Mouse (Mus musculus) G1E (cell line): ENCODE measurements around the gene Crybb2. TPM values are rescaled to one million over a fixed set of nuclear protein-coding genes. Genes with fewer than 3 reads are reported as not detected.

Experiments used
- ATAC-seq: 2 replicates; pipeline ENCODE4 v1.8.0; 2016; ENCODE audit warnings: mild to moderate bottlenecking; ENCODE audit not compliant: insufficient number of reproducible peaks, poor library complexity, low FRiP score, severe bottlenecking; ENCODE audit errors: extremely low read depth
- DNase-seq: peaks from one replicate; pipeline ENCODE4 v3.0.0; 2012; ENCODE audit warnings: low spot score
- H3K27me3 ChIP-seq: 2 replicates; pipeline ENCODE4 v1.6.1; 2012; ENCODE audit warnings: mild to moderate bottlenecking, low read length, inconsistent platforms; ENCODE audit not compliant: insufficient read depth
- H3K36me3 ChIP-seq: replicated peaks from 2 replicates; pipeline ENCODE3; 2012; ENCODE audit warnings: mild to moderate bottlenecking, inconsistent platforms
- H3K4me1 ChIP-seq: 2 replicates; pipeline ENCODE4 v1.6.1; 2012; ENCODE audit warnings: low read depth, low read length, inconsistent platforms, mixed read lengths; ENCODE audit not compliant: insufficient read depth
- H3K4me3 ChIP-seq: 2 replicates; pipeline ENCODE4 v1.5.1; 2012; ENCODE audit warnings: low read depth, mild to moderate bottlenecking, inconsistent platforms, low read length, moderate library complexity, mixed read lengths
- H3K9me3 ChIP-seq: replicated peaks from 2 replicates; pipeline ENCODE4 v1.6.1; 2012; ENCODE audit warnings: inconsistent platforms
- CTCF ChIP-seq: IDR thresholded peaks from 2 replicates; pipeline ENCODE4 v1.5.1; 2012; ENCODE audit warnings: low read depth, low read length, inconsistent platforms, mixed read lengths
- GATA1 ChIP-seq: IDR thresholded peaks from 2 replicates; pipeline ENCODE4 v1.6.1; 2012; ENCODE audit warnings: borderline replicate concordance, low read length, inconsistent platforms, mixed read lengths
- GATA2 ChIP-seq: IDR thresholded peaks from 2 replicates; pipeline ENCODE4 v1.6.1; 2012; ENCODE audit warnings: low read depth, low read length, inconsistent platforms, borderline replicate concordance
- POLR2AphosphoS5 ChIP-seq: IDR thresholded peaks from 2 replicates; pipeline ENCODE4 v1.6.1; 2012; ENCODE audit warnings: low read depth, low read length, inconsistent platforms; ENCODE audit not compliant: insufficient replicate concordance
- TAL1 ChIP-seq: conservative IDR thresholded peaks from 2 replicates; pipeline ENCODE4 v1.6.1; 2012; ENCODE audit warnings: low read depth, low read length, inconsistent platforms, mixed read lengths
- polyA plus RNA-seq: library from polyadenylated mRNA; stranded (reverse); fragments of >175 nt; gene quantifications from 2 replicates; pipeline ENCODE4 v1.2.3, GENCODE M21; 2012
- total RNA-seq, 2 experiments: library from RNA; stranded (forward) in 1 of 2; stranded (reverse) in 1 of 2; fragments of 200-1000 nt in 1 of 2; fragments of >200 nt in 1 of 2; fragmentation: Nextera tagmentation in 1 of 2; gene quantifications; 2 replicates each; pipeline ENCODE4 v1.2.3; 2014 to 2017

Crybb2 gene
- total and polyA plus RNA-seq, 3 experiments: not detected

DNA sequence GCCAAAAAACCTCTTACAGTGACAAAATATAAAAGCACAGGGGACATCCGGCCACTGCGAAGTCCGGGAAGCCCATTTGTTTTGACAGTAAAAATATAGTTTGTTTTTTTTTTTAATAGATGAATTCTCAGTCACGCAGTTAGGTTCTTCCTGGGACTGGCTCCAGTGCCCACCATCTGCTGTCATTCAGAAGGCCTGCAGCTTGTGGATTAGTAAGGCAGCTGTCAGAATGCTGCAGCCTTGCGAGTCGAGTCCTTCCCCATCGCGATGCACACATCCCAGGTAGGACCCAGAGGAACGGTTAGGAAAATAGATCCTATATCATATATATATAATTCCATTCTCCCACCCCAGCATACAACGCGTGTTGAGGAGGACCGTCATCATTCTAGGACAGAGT is 16.5 kb upstream of the Crybb2 start:
- no peaks in the 10 kb centered on the region for H3K36me3 ChIP-seq
- ATAC-seq (no peak), DNase-seq (no peak)
- no peak overlapping the region for H3K4me3 ChIP-seq
- TF ChIP-seq GATA1 (no peak), GATA2 (no peak), POLR2AphosphoS5 (no peak), CTCF (no peak), TAL1 (no peak)
- H3K9me3 ChIP-seq: peaks cover 91% of the 10 kb centered on the region
- no peaks in the 10 kb centered on the region for H3K4me1 ChIP-seq
- H3K27me3 ChIP-seq: no peaks in the 10 kb centered on the region

DNA sequence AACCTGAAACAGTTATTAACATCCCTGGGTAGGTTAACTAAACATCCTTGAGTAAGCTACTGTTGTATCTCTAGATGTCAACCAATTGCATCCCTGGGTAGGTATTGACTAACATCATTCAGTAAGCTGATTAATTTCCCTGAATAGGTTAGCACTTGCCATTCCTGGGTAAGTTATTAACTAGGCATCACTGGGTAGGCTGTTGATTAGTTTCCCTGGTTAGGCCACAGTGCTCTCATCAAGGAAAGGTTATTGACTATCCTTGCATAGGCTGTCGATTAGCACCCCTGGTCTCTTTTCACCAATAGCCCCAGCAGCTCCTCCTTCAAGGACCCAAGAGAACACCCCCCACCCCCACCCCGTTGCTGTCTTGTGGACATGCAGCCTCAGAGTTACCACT is 16.0 kb upstream of the Crybb2 start:
- Histone ChIP-seq H3K27me3 (no peaks in the 10 kb centered on the region), H3K4me1 (no peaks in the 10 kb centered on the region), H3K9me3 (peaks cover 91% of the 10 kb centered on the region), H3K4me3 (no peak overlapping the region), H3K36me3 (no peaks in the 10 kb centered on the region)
- TF ChIP-seq GATA1 (no peak), GATA2 (no peak), TAL1 (no peak), POLR2AphosphoS5 (no peak), CTCF (no peak)
- ATAC-seq (no peak), DNase-seq (no peak)

DNA sequence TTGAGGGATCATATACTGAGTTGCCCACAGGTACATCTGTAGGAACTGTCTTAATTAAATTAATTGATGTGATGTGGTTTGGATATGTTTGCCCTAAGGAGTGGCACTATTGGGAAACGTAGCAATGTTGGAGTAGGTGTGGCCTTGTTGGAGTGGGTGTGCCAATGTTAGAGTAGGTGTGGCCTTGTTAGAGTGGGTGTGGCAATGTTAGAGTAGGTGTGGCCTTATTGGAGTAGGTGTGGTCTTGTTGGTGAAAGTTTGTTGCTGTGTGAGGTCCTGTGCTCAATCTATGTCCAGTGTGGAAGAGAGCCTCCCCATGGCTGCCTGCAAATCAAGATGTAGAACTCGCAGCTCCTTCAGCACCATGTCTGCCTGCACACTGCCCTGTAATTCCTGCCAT is 14.4 kb upstream of the Crybb2 start:
- H3K4me1 ChIP-seq: no peaks in the 10 kb centered on the region
- no peak overlapping the region for H3K4me3 ChIP-seq
- no peaks in the 10 kb centered on the region for H3K36me3 ChIP-seq
- no peaks in the 10 kb centered on the region for H3K27me3 ChIP-seq
- TF ChIP-seq GATA2: no peak
- no peak for TF ChIP-seq CTCF
- TF ChIP-seq GATA1: no peak
- no peak for TF ChIP-seq POLR2AphosphoS5
- no peak for TF ChIP-seq TAL1
- no peak for DNase-seq
- H3K9me3 ChIP-seq: peaks cover 91% of the 10 kb centered on the region
- no peak for ATAC-seq

DNA sequence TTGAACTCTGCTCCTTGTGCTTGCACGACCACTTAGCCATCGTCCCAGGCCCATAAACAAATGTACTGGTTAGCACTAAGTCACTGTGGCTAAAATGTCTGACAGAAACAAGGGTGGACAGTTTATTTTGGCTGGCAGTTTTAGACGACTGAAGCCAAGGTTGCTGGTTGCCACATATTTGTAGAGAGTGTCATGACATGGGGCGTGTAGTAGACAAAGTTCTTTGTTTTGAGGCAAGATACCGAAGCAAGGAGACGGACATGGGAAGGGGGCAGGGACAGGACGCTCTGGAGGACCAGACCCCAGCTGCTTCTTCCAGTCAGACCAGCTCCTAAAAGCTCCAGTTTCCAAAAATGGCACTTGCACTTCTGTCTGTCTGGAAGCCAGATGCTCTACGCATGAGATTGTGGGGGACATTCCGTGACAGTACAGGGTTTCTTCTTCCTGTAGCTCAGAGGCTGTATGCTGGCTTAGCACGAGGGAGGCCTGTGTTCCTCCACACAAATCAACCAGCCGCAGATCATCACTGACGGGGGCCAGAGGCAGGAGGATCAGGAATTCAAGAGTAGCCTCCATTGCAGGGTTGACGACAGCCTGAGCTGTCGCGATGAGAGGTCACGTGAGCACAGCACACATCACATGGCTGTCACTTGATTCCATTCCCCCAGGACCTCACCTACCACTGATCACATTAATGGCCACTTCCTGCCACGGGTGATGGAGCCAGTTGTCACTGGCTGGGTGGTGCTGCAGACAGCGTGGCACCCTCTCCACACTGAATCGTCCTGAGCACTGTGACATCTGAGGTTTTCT is 12.6 kb upstream of the Crybb2 start:
- TF ChIP-seq TAL1 (no peak), GATA2 (no peak), POLR2AphosphoS5 (no peak), CTCF (no peak), GATA1 (no peak)
- ATAC-seq (no peak), DNase-seq (no peak)
- H3K4me1 ChIP-seq: no peaks in the 10 kb centered on the region
- H3K27me3 ChIP-seq: no peaks in the 10 kb centered on the region
- no peaks in the 10 kb centered on the region for H3K36me3 ChIP-seq
- peaks cover 91% of the 10 kb centered on the region for H3K9me3 ChIP-seq
- H3K4me3 ChIP-seq: no peak overlapping the region

DNA sequence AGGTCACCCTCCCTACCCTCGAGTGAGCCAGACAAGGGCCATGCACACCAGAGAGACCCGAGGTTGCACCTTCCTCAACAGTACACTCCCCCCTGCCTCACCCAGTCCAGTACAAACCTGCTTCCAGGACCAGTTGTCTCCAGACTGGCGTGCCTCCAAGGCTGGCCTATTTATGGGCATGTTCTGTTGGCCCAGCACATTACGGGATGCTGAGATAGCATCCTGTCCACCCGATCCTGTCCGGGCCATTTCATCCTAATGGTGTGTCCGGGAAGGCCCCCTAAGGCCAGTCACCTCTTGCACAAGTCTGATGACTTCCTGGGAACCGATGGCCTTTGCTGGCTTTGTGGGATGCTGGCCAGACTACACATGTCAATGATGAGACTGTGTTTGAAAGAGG is 11.5 kb upstream of the Crybb2 start, which contains the start of gene Crybb3:
Crybb3 (minus strand) TSS at position 146 of the 400 bp plus-strand sequence.
- no peak for ATAC-seq
- peaks cover 2% of the 10 kb centered on the region; the same call in 1 of the 2 replicates for H3K27me3 ChIP-seq

DNA sequence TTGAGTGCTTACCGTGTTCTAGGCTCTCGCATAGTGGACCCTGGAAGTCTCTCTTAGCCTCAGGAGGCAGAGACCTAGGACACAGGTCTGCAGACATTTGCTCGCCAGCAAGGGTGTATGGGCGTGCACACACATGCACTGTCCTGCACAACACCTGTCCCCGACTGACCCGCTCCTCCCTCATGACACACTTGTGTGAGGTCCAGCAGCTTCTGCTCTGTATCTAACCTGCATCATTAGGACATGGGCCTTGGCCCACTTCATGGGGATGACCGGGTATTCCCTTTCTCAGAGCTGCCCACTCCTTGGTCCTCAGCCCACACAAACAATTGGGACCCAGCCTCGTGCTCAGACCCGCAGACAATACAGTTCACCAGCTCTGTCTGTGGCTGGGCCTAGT is 11.1 kb upstream of the Crybb2 start:
- H3K4me3 ChIP-seq: peak overlapping the region; percentile 17; the same call in 1 of the 2 replicates
- ATAC-seq: no peak
- H3K9me3 ChIP-seq: peaks cover 89% of the 10 kb centered on the region
- no peak for DNase-seq
- H3K4me1 ChIP-seq: no peaks in the 10 kb centered on the region
- peaks cover 2% of the 10 kb centered on the region; the same call in 1 of the 2 replicates for H3K27me3 ChIP-seq
- no peaks in the 10 kb centered on the region for H3K36me3 ChIP-seq
- TF ChIP-seq CTCF (no peak), GATA2 (no peak), GATA1 (no peak), POLR2AphosphoS5 (no peak), TAL1 (no peak)

More for the DNA sequence above, 11.5 kb upstream of the Crybb2 start, which contains the start of gene Crybb3:
- TF ChIP-seq TAL1 (no peak), GATA2 (no peak), GATA1 (no peak), POLR2AphosphoS5 (no peak), CTCF (no peak)
- no peak for DNase-seq
- Histone ChIP-seq H3K4me3 (peak within 1 kb of the TSS; percentile 17; the same call in 1 of the 2 replicates), H3K36me3 (no peaks in the 10 kb centered on the region), H3K9me3 (peaks cover 89% of the 10 kb centered on the region), H3K4me1 (no peaks in the 10 kb centered on the region)
